Mouse (Mus musculus) skeletal muscle tissue, postnatal 0 days (tissue): ENCODE results near the gene Tnfsf4. TPM values are rescaled to one million over a fixed set of nuclear protein-coding genes. Genes with fewer than 3 reads are reported as not detected.

ENCODE experiments used
- polyA plus RNA-seq: library from polyadenylated mRNA; unstranded; fragments of >200 nt; fragmentation: Nextera tagmentation; extraction: Ambion mirVana; gene quantifications from 2 replicates; pipeline ENCODE4 v1.2.1, GENCODE M21; 2015

Gene Tnfsf4
- polyA plus RNA-seq: 0.10 TPM in 1 of 2 replicates, not detected in the other

DNA sequence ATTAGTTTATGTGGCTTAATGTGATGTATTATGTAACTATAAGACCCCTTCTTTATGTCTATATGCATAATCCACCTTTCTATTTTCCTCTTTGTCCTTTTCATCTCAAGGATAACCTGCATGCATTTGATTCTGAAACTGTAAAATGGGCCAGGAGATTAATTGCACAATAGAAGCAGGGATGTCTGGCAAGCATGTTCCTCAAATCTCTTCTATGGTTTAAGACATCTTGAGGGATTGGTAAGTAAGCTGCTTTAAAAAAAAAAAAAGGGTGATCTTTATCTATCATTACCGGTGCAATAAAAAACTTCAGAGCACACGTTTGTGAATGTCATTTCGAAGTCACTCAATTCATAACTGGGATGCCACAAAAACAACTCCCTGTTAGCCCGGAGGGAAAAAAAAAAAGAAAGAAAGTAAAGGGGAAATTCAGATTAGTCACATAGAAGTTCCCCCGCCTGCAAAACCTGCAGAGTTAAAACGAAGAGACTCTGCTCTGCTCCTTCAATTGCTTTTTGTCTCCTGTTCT lies at the start of gene Tnfsf4:
Gene Tnfsf4 (plus strand): TSS at position 479 of the 529 bp plus-strand sequence.

Other genes with a start within 250 kb of the Tnfsf4 start
- gene Tex50, start 236.1 kb upstream of the Tnfsf4 start, polyA plus RNA-seq: not detected in 2 replicates
- gene Prdx6, start 144.2 kb upstream of the Tnfsf4 start, polyA plus RNA-seq: 120 and 131 TPM in 2 replicates
- 0.06 and 0.13 TPM in 2 replicates for gene Tnfsf18, start 99.2 kb downstream of the Tnfsf4 start, polyA plus RNA-seq